Mouse (Mus musculus) midbrain, embryonic 15.5 days (tissue): ENCODE measurements around the gene Zfp423. TPM values are rescaled to one million over a fixed set of nuclear protein-coding genes. Genes with fewer than 3 reads are reported as not detected.

Experiments
- ATAC-seq: fragments of 200-750 bp; cut with Nextera tagmentation; replicated peaks from 2 replicates; pipeline ENCODE4 v1.8.0; 2017; ENCODE audit warnings: moderate TSS enrichment
- H3K27ac ChIP-seq: fragments of 300-500 bp; sonication (generic); 2 replicates; pipeline ENCODE4 v1.5.1; 2015; ENCODE audit warnings: mild to moderate bottlenecking, inconsistent platforms
- H3K27me3 ChIP-seq: fragments of 300-500 bp; sonication (generic); replicated peaks from 2 replicates; pipeline ENCODE4 v1.6.1; 2015; ENCODE audit warnings: inconsistent platforms
- H3K36me3 ChIP-seq: fragments of 300-500 bp; sonication (generic); replicated peaks from 2 replicates; pipeline ENCODE4 v1.6.1; 2015; ENCODE audit warnings: inconsistent platforms
- H3K4me1 ChIP-seq: fragments of 300-500 bp; sonication (generic); 2 replicates; pipeline ENCODE4 v1.6.1; 2015; ENCODE audit warnings: inconsistent platforms
- H3K4me2 ChIP-seq: fragments of 300-500 bp; sonication (generic); 2 replicates; pipeline ENCODE4 v1.6.1; 2015; ENCODE audit warnings: inconsistent platforms, mild to moderate bottlenecking, moderate library complexity
- H3K4me3 ChIP-seq: fragments of 300-500 bp; sonication (generic); 2 replicates; pipeline ENCODE4 v1.5.1; 2015; ENCODE audit warnings: mild to moderate bottlenecking, inconsistent platforms
- H3K9ac ChIP-seq: fragments of 300-500 bp; sonication (generic); 2 replicates; pipeline ENCODE4 v1.6.1; 2015; ENCODE audit warnings: mild to moderate bottlenecking, inconsistent platforms
- H3K9me3 ChIP-seq: fragments of 300-500 bp; sonication (generic); 2 replicates; pipeline ENCODE4 v1.6.1; 2016; ENCODE audit warnings: inconsistent platforms
- WGBS: fragments of 180-500 bp; shearing (Covaris S2); methylation state at CpG from one replicate; pipeline ENCODE4 v1.1.7; 2015; ENCODE audit warnings: mixed read lengths; 5-methylcytosine and 5-hydroxymethylcytosine counted together
- polyA plus RNA-seq: library from polyadenylated mRNA; unstranded; fragments of >200 nt; fragmentation: Nextera tagmentation; extraction: Ambion mirVana; gene quantifications from 2 replicates; pipeline ENCODE4 v1.2.1, GENCODE M21; 2015

Gene Zfp423
- polyA plus RNA-seq, 1 experiment from 2014 or later, result 35.7 TPM

DNA sequence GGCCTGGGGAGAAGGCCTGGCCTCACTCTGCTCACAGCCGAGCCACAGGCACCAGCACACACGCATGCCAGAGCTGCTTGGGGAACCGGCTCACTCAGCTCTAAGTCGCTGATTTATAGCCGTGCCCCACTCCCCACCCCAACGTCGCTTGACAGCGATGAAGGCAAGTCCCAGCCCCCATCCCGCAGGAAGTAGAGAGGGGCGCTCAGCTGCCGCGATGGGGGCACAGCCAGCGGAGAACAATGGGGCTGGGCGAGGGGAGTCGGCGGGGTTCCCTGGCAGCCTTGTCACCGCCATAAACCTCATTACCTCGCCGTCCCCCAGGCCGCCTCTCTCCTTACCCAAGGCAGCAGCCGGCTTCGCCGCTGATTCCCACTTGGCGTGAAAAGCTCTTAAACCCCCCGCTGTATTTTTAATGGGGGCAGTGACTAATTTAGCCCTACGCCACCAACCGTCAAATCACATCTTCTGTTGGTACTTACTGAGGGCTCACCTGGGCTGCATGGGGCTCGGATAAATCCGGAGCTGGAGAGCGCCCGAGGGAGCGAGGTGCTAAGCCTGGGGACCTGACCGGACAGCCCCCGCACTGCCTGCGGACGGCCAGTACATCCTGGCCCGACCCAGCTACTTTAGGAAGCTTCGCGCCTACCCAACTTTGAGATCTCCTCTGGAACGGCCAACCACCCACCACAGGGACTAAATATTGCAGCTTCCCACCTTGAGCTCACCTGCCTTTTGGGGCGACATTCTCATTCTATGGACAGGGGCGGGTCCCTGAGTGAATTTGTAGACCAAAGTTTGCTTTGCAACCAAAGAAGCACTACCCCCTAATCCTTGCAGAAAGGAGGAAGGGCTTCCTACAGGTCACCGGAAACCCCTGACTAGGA lies 299.1 kb downstream of the Zfp423 start:
- peak overlapping the region; percentile 36 for H3K9ac ChIP-seq
- no peaks in the 10 kb centered on the region for H3K36me3 ChIP-seq
- H3K9me3 ChIP-seq, result no peaks in the 10 kb centered on the region
- H3K4me3 ChIP-seq, result peak overlapping the region; percentile 22
- H3K4me2 ChIP-seq, result peak overlapping the region; percentile 51
- H3K4me1 ChIP-seq, result peaks cover 65% of the 10 kb centered on the region
- H3K27ac ChIP-seq, result peak overlapping the region; percentile 74
- peak; percentile 21 for ATAC-seq
- no peaks in the 10 kb centered on the region; the same call in 1 of the 2 replicates for H3K27me3 ChIP-seq
- 4% methylated on average over 43 of the region's 43 CpGs for WGBS

DNA sequence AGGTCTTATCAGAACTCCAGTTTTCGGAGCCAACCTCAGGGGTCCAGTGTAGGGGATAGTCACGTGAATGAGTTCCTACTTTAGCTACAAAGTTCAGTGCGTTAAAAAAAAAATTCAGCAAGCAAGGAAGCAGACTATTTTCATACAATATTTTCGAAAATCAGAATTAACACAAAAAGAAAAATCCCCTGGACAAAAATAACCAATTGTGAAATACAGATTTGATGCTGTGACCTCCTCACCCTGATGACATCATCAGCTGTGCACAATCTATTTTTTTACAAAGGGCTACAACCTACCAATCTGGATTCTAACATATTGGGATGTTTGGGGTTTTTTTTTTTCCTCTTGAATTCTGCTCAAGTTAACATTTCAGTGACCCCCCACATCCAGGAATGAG lies 301.9 kb downstream of the Zfp423 start:
- no peaks in the 10 kb centered on the region for H3K9me3 ChIP-seq
- H3K4me2 ChIP-seq, result no peak overlapping the region
- 79% methylated on average over 4 of the region's 4 CpGs for WGBS
- H3K27me3 ChIP-seq, result no peaks in the 10 kb centered on the region; the same call in 1 of the 2 replicates
- peaks cover 45% of the 10 kb centered on the region for H3K4me1 ChIP-seq
- ATAC-seq, result no peak
- no peaks in the 10 kb centered on the region for H3K36me3 ChIP-seq
- H3K4me3 ChIP-seq, result no peak overlapping the region
- H3K9ac ChIP-seq, result no peak overlapping the region
- no peak overlapping the region for H3K27ac ChIP-seq

DNA sequence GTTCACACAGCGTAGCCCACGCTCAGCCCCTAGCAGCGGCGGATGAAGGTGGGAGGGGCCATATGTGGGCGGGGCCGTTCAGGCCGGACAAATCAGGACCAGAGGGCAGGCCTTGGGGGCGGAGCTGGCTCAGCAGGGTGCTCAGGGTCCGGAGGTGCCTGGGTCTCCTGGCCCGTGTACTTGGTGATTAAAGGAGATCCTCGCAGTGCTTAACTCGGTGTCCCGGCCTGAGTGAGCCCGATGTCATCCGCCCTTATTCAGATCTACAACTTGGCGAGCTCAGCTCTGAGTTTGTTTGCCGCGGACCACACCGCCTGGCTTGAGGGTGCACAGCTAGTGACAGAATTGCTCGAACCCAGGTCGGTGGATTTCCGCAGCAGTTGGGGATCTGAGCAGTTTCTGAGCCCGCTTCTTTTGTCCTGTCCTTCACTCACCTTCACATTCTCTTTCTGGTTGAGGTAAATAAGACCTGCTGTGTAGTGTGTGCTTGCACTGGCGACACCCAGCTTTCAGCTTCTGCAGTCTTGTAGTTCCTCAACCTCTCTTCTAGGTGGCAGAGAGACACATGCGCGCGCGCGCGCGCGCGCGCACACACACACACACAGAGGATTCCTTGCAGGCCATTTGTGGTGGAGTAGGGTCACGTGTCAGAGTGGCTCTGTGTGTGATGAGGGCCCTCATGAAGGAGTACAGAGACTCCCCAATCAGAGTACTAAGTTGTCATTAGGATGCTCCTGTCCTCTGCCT lies 302.7 kb downstream of the Zfp423 start:
- peak overlapping the region; percentile 79 for H3K4me2 ChIP-seq
- H3K27me3 ChIP-seq, result no peaks in the 10 kb centered on the region; the same call in 1 of the 2 replicates
- H3K9ac ChIP-seq, result no peak overlapping the region; the same call in 1 of the 2 replicates
- 7% methylated on average over 35 of the region's 35 CpGs for WGBS
- H3K9me3 ChIP-seq, result no peaks in the 10 kb centered on the region
- peak overlapping the region; percentile 40 for H3K4me3 ChIP-seq
- H3K4me1 ChIP-seq, result peaks cover 39% of the 10 kb centered on the region
- ATAC-seq, result peak; percentile 68
- peak overlapping the region; percentile 7; the same call in 1 of the 2 replicates for H3K27ac ChIP-seq
- no peaks in the 10 kb centered on the region for H3K36me3 ChIP-seq

- H3K9ac ChIP-seq, result no peak overlapping the region
- no peak overlapping the region for H3K27ac ChIP-seq
- peak overlapping the region; percentile 79 for H3K4me2 ChIP-seq
- H3K9me3 ChIP-seq, result no peaks in the 10 kb centered on the region
- H3K36me3 ChIP-seq, result no peaks in the 10 kb centered on the region
- 86% methylated on average over 9 of the region's 9 CpGs for WGBS
- peaks cover 31% of the 10 kb centered on the region for H3K4me1 ChIP-seq
- no peak overlapping the region for H3K4me3 ChIP-seq
- no peaks in the 10 kb centered on the region; the same call in 1 of the 2 replicates for H3K27me3 ChIP-seq
- no peak for ATAC-seq
Observed at GRCm38 (mm10) chr8:87655946-87656345, 303.4 kb downstream of the Zfp423 start.

DNA sequence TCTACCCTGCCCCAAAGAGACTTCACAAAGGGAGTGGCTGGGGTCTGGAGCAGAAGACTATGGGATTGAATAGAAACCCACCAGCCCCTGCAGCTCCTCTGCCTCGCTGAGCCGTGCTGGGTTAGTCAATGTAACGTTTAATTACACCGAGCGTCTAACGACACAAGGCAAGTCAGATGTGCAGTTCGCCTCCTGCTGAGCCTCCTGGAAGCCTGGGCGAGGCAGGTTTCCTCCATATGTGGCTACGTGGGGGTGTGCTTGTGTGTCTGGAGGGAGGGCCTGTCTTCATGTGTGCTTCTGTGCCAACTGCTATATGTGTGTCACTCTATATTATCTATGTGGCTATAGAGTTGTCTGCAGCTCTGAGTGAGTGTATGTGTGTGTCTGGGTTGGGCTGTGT lies 311.6 kb downstream of the Zfp423 start:
- no peaks in the 10 kb centered on the region for H3K36me3 ChIP-seq
- no peaks in the 10 kb centered on the region for H3K27me3 ChIP-seq
- H3K9me3 ChIP-seq, result no peaks in the 10 kb centered on the region
- H3K4me1 ChIP-seq, result peaks cover 11% of the 10 kb centered on the region
- no peak overlapping the region for H3K4me3 ChIP-seq
- no peak for ATAC-seq
- H3K4me2 ChIP-seq, result no peak overlapping the region
- no peak overlapping the region for H3K9ac ChIP-seq
- WGBS, result 62% methylated on average over 9 of the region's 9 CpGs
- no peak overlapping the region for H3K27ac ChIP-seq

DNA sequence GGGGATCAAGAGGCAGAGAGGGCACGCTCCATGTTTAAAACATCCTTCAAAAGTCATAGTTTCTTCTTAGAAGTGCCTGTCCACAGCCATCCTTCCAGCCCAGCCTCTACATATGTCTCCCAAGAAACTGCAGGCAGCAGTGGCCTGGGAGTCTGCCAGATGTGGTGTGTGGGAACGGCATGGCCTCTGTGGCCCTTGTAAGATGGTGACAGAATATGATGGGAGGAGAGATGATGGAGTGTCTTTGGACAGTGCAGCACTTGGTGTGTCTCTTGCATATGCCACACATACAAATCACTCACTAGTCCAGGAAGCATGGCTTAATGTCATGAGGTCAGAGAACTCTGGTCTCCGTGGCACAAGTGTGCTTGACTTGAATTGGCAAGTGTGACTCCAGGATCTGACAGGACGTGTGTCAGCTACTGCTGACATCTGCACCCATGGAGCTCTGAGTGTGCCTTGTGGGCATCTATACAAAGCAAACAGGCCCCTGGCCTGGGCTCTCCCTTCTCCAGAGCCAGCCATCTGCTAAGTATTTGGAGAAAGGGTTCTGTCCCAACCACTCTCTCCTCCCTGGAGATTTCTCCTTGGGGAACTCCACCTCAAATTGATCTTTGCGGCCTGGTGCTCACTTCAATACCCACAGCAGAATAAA lies 313.4 kb downstream of the Zfp423 start:
- H3K4me1 ChIP-seq, result peaks cover 11% of the 10 kb centered on the region
- WGBS, result 54% methylated on average over 5 of the region's 5 CpGs
- H3K9me3 ChIP-seq, result no peaks in the 10 kb centered on the region
- peak overlapping the region; percentile 70 for H3K27ac ChIP-seq
- no peak overlapping the region for H3K9ac ChIP-seq
- H3K27me3 ChIP-seq, result no peaks in the 10 kb centered on the region
- no peak overlapping the region for H3K4me2 ChIP-seq
- H3K4me3 ChIP-seq, result no peak overlapping the region
- no peaks in the 10 kb centered on the region for H3K36me3 ChIP-seq
- 0 out of 2 replicates have a peak, but pooled peaks have one; percentile 33 for ATAC-seq

GRCm38 (mm10) chr8:87645371-87645770 lies 314.0 kb downstream of the Zfp423 start:
- Histone ChIP-seq H3K4me2 (no peak overlapping the region), H3K36me3 (no peaks in the 10 kb centered on the region), H3K9me3 (no peaks in the 10 kb centered on the region), H3K4me1 (peaks cover 11% of the 10 kb centered on the region), H3K27me3 (no peaks in the 10 kb centered on the region), H3K9ac (no peak overlapping the region), H3K27ac (peak overlapping the region; percentile 70), H3K4me3 (no peak overlapping the region)
- ATAC-seq, result peak; percentile 72; the same call in 1 of the 2 replicates
- WGBS, result 19% methylated on average over 6 of the region's 6 CpGs

- Histone ChIP-seq H3K4me3 (no peak overlapping the region), H3K36me3 (no peaks in the 10 kb centered on the region), H3K4me2 (no peak overlapping the region), H3K4me1 (peaks cover 9% of the 10 kb centered on the region), H3K9me3 (no peaks in the 10 kb centered on the region), H3K27ac (no peak overlapping the region), H3K9ac (no peak overlapping the region), H3K27me3 (no peaks in the 10 kb centered on the region)
- ATAC-seq, result no peak
- 32% methylated on average over 3 of the region's 3 CpGs for WGBS
Observed at GRCm38 (mm10) chr8:87640930-87641329, 318.5 kb downstream of the Zfp423 start.

GRCm38 (mm10) chr8:87636226-87636742 lies 323.1 kb downstream of the Zfp423 start:
- Histone ChIP-seq H3K9me3 (no peaks in the 10 kb centered on the region), H3K9ac (no peak overlapping the region), H3K36me3 (no peaks in the 10 kb centered on the region), H3K4me1 (no peaks in the 10 kb centered on the region), H3K27ac (no peak overlapping the region), H3K27me3 (no peaks in the 10 kb centered on the region), H3K4me2 (no peak overlapping the region), H3K4me3 (no peak overlapping the region)
- ATAC-seq, result no peak
- 84% methylated on average over 11 of the region's 11 CpGs for WGBS

- WGBS, result 86% methylated on average over 7 of the region's 7 CpGs
- Histone ChIP-seq H3K4me2 (no peak overlapping the region), H3K27ac (no peak overlapping the region), H3K9me3 (no peaks in the 10 kb centered on the region), H3K4me3 (no peak overlapping the region), H3K36me3 (no peaks in the 10 kb centered on the region), H3K9ac (no peak overlapping the region), H3K27me3 (no peaks in the 10 kb centered on the region), H3K4me1 (no peaks in the 10 kb centered on the region)
- no peak for ATAC-seq
Observed at GRCm38 (mm10) chr8:87631776-87632175, 327.6 kb downstream of the Zfp423 start.

DNA sequence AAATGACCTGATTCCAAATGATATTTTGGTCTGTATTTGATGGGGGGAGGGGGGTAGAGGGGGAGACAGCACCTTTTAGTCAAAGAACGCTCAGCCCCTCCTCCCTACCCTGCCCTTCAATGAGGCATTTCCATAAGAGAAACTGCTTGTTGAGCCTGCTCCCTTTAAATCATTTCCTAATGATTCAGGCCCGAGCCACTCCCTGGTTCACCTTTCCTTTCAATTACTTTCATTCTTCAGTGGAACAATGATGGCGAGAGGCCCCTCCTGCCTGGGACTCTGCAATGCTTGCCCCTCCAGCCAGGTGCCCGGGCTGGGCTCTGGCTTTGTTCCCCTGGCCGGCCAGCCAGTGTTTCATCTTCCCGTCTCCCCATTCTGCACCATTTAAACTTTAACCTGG lies 329.7 kb downstream of the Zfp423 start:
- Histone ChIP-seq H3K9ac (no peak overlapping the region), H3K4me2 (no peak overlapping the region), H3K9me3 (no peaks in the 10 kb centered on the region), H3K4me3 (no peak overlapping the region), H3K27me3 (no peaks in the 10 kb centered on the region), H3K27ac (no peak overlapping the region), H3K4me1 (no peaks in the 10 kb centered on the region), H3K36me3 (no peaks in the 10 kb centered on the region)
- WGBS, result 48% methylated on average over 6 of the region's 6 CpGs
- ATAC-seq, result peak; percentile 74

GRCm38 (mm10) chr8:87621181-87621580 lies 338.2 kb downstream of the Zfp423 start:
- Histone ChIP-seq H3K36me3 (no peaks in the 10 kb centered on the region), H3K9ac (no peak overlapping the region), H3K27me3 (no peaks in the 10 kb centered on the region), H3K4me3 (no peak overlapping the region), H3K27ac (peak overlapping the region; percentile 17; the same call in 1 of the 2 replicates), H3K4me1 (peaks cover 4% of the 10 kb centered on the region; the same call in 1 of the 2 replicates), H3K4me2 (no peak overlapping the region), H3K9me3 (no peaks in the 10 kb centered on the region)
- WGBS, result 83% methylated on average over 12 of the region's 12 CpGs
- ATAC-seq, result no peak
